Mouse (Mus musculus) hindbrain, embryonic 13.5 days (tissue): ENCODE results near the gene Ywhah. TPM values are rescaled to one million over a fixed set of nuclear protein-coding genes. Genes with fewer than 3 reads are reported as not detected.
"Not testable (repeated sequence)": the region's sequence is repeated elsewhere in the genome, so short reads cannot be mapped to it uniquely, and the experiment has no call there.

Source experiments
- ATAC-seq: fragments of 200-750 bp; cut with Nextera tagmentation; 2 replicates; pipeline ENCODE4 v1.8.0; 2017; ENCODE audit warnings: moderate TSS enrichment; ENCODE audit not compliant: low FRiP score
- H3K27ac ChIP-seq: fragments of 300-500 bp; sonication (generic); 2 replicates; pipeline ENCODE4 v1.5.1; 2015; ENCODE audit warnings: inconsistent platforms, mild to moderate bottlenecking, moderate library complexity
- H3K27me3 ChIP-seq: fragments of 300-500 bp; sonication (generic); 2 replicates; pipeline ENCODE4 v1.6.1; 2015; ENCODE audit warnings: mild to moderate bottlenecking, inconsistent platforms
- H3K36me3 ChIP-seq: fragments of 300-500 bp; sonication (generic); 2 replicates; pipeline ENCODE4 v1.6.1; 2015; ENCODE audit warnings: mild to moderate bottlenecking, inconsistent platforms
- H3K4me1 ChIP-seq: fragments of 300-500 bp; sonication (generic); replicated peaks from 2 replicates; pipeline ENCODE4 v1.6.1; 2015; ENCODE audit warnings: inconsistent platforms
- H3K4me2 ChIP-seq: fragments of 300-500 bp; sonication (generic); 2 replicates; pipeline ENCODE4 v1.6.1; 2015; ENCODE audit warnings: inconsistent platforms, mild to moderate bottlenecking, moderate library complexity
- H3K4me3 ChIP-seq: fragments of 300-500 bp; sonication (generic); 2 replicates; pipeline ENCODE4 v1.5.1; 2015; ENCODE audit warnings: mild to moderate bottlenecking, inconsistent platforms
- H3K9ac ChIP-seq: fragments of 300-500 bp; sonication (generic); 2 replicates; pipeline ENCODE4 v1.6.1; 2015; ENCODE audit warnings: mild to moderate bottlenecking, inconsistent platforms
- H3K9me3 ChIP-seq: fragments of 300-500 bp; sonication (generic); 2 replicates; pipeline ENCODE4 v1.6.1; 2016; ENCODE audit warnings: inconsistent platforms
- WGBS: fragments of 180-500 bp; shearing (Covaris S2); methylation state at CpG from one replicate; pipeline ENCODE4 v1.1.7; 2015; 5-methylcytosine and 5-hydroxymethylcytosine counted together
- polyA plus RNA-seq: library from polyadenylated mRNA; unstranded; fragments of >200 nt; fragmentation: Nextera tagmentation; extraction: Ambion mirVana; gene quantifications from 2 replicates; pipeline ENCODE4 v1.2.1, GENCODE M21; 2015

Ywhah gene
- polyA plus RNA-seq, 1 experiment from 2014 or later = 613 TPM

DNA sequence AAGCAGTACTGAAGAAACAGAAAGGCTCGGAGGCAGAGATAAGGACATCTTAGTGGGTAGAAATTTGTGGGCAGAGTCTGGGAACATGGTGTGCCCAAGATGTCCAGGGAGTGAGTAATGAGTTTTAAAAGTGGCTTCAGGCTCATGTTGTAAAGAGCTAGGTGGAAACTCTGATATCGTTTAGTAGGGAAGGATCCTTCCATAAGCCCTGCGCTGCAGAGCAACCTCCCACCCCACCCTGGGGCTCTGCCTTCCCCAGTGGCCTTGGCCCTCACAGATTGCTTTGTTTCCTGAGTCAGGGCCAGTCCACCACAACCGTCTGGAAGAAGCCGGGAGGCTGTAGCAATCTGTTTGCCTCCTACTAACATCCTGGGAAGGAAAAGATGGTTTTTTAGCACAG lies 3.0 kb upstream of the Ywhah start:
- Histone ChIP-seq H3K4me1 (peaks cover 38% of the 10 kb centered on the region), H3K9ac (no peak overlapping the region), H3K27me3 (no peaks in the 10 kb centered on the region), H3K27ac (no peak overlapping the region), H3K9me3 (no peaks in the 10 kb centered on the region), H3K4me2 (no peak overlapping the region), H3K36me3 (no peaks in the 10 kb centered on the region), H3K4me3 (no peak overlapping the region)
- ATAC-seq = no peak
- WGBS = 73% methylated on average over 5 of the region's 5 CpGs

GRCm38 (mm10) chr5:33018189-33018560 lies 441 bp upstream of the Ywhah start:
- Histone ChIP-seq H3K36me3 (no peaks in the 10 kb centered on the region; the same call in 1 of the 2 replicates), H3K4me3 (peak overlapping the region; percentile 83), H3K9me3 (no peaks in the 10 kb centered on the region), H3K27ac (peak overlapping the region; percentile 99), H3K27me3 (no peaks in the 10 kb centered on the region), H3K4me2 (peak overlapping the region; percentile 83), H3K4me1 (peaks cover 43% of the 10 kb centered on the region), H3K9ac (peak overlapping the region; percentile 90)
- peak; percentile 63; the same call in 1 of the 2 replicates for ATAC-seq
- 4% methylated on average over 15 of the region's 15 CpGs for WGBS

DNA sequence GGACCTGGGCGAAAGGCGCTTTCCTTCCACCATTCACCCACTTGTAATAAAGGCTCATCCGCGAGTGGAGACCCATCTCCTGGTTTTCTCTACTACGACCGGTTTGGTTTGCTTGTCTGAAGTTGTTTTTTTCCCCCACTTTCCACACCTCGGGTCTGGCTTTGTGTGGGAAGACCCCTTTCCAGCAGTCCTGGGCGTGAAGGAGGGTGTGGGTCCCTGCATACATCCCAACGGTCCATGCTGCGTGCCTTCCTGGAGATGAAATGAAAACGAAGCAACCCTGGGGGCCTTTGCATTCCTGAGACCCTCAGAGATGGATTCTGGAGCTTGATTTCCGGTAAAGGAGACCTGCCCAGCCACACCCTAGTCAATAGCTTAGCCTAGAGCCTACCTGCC lies 808 bp downstream of the Ywhah start:
- Histone ChIP-seq H3K4me1 (peaks cover 54% of the 10 kb centered on the region), H3K9me3 (no peaks in the 10 kb centered on the region), H3K4me2 (peak overlapping the region; percentile 90), H3K4me3 (peak overlapping the region; percentile 83), H3K9ac (peak overlapping the region; percentile 98), H3K36me3 (peaks cover 5% of the 10 kb centered on the region; the same call in 1 of the 2 replicates), H3K27me3 (no peaks in the 10 kb centered on the region), H3K27ac (peak overlapping the region; percentile 100)
- ATAC-seq = no peak
- WGBS = 0% methylated on average over 12 of the region's 12 CpGs

GRCm38 (mm10) chr5:33021622-33022021 lies 3.0 kb downstream of the Ywhah start:
- Histone ChIP-seq H3K36me3 (peaks cover 13% of the 10 kb centered on the region; the same call in 1 of the 2 replicates), H3K9me3 (no peaks in the 10 kb centered on the region), H3K27me3 (no peaks in the 10 kb centered on the region), H3K27ac (no peak overlapping the region), H3K4me1 (peaks cover 61% of the 10 kb centered on the region), H3K4me3 (no peak overlapping the region; the same call in 1 of the 2 replicates), H3K9ac (no peak overlapping the region), H3K4me2 (peak overlapping the region; percentile 37)
- 93% methylated on average over 2 of the region's 2 CpGs for WGBS
- ATAC-seq = no peak

GRCm38 (mm10) chr5:33023337-33023736 lies 4.7 kb downstream of the Ywhah start:
- WGBS = 97% methylated on average over 4 of the region's 4 CpGs
- H3K27ac ChIP-seq = no peak overlapping the region
- peaks cover 52% of the 10 kb centered on the region for H3K4me1 ChIP-seq
- H3K9ac ChIP-seq = no peak overlapping the region
- H3K4me2 ChIP-seq = no peak overlapping the region
- H3K9me3 ChIP-seq = no peaks in the 10 kb centered on the region
- ATAC-seq = no peak
- no peaks in the 10 kb centered on the region for H3K27me3 ChIP-seq
- H3K4me3 ChIP-seq = no peak overlapping the region
- H3K36me3 ChIP-seq = peaks cover 19% of the 10 kb centered on the region

- 89% methylated on average over 5 of the region's 5 CpGs for WGBS
- H3K4me2 ChIP-seq = no peak overlapping the region
- H3K27me3 ChIP-seq = no peaks in the 10 kb centered on the region
- H3K9me3 ChIP-seq = no peaks in the 10 kb centered on the region
- no peak for ATAC-seq
- peaks cover 28% of the 10 kb centered on the region for H3K36me3 ChIP-seq
- H3K4me3 ChIP-seq = no peak overlapping the region
- H3K4me1 ChIP-seq = peaks cover 62% of the 10 kb centered on the region
- no peak overlapping the region for H3K27ac ChIP-seq
- no peak overlapping the region for H3K9ac ChIP-seq
Measured at GRCm38 (mm10) chr5:33024474-33024873, 5.9 kb downstream of the Ywhah start.

DNA sequence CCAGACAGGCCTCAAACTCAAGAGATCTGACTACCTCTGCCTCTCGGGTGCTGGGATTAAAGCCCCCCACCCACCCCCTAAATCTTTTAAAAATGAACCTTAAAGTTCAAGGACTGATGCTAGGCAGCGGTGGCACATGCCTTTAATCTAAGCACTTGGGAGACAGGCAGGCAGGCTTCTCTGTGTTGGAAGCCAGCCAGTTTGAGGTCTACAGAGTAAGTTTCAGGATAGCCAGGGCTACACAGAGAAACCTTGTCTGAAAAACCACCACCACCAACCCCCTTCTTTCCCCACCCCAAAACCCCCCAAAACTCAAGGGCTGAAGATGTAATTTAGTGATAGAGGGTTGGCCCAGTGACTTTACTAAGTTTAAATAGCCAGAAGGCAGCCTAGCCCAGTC lies 10.0 kb downstream of the Ywhah start:
- H3K36me3 ChIP-seq = peaks cover 28% of the 10 kb centered on the region
- peaks cover 50% of the 10 kb centered on the region for H3K4me1 ChIP-seq
- H3K27me3 ChIP-seq = no peaks in the 10 kb centered on the region
- ATAC-seq = no peak
- no peak overlapping the region for H3K27ac ChIP-seq
- 71% methylated on average over 2 of the region's 2 CpGs for WGBS
- no peak overlapping the region for H3K4me2 ChIP-seq
- no peaks in the 10 kb centered on the region for H3K9me3 ChIP-seq
- H3K9ac ChIP-seq = no peak overlapping the region
- H3K4me3 ChIP-seq = no peak overlapping the region

- H3K4me3 ChIP-seq = no peak overlapping the region
- H3K27me3 ChIP-seq = no peaks in the 10 kb centered on the region
- peaks cover 36% of the 10 kb centered on the region for H3K4me1 ChIP-seq
- 47% methylated on average over 4 of the region's 4 CpGs for WGBS
- no peak overlapping the region for H3K9ac ChIP-seq
- no peaks in the 10 kb centered on the region for H3K9me3 ChIP-seq
- H3K36me3 ChIP-seq = peaks cover 14% of the 10 kb centered on the region
- no peak overlapping the region; the same call in 1 of the 2 replicates for H3K4me2 ChIP-seq
- ATAC-seq = peak; percentile 73
- H3K27ac ChIP-seq = peak overlapping the region; percentile 73
Measured at GRCm38 (mm10) chr5:33030425-33031175, 12.0 kb downstream of the Ywhah start.

DNA sequence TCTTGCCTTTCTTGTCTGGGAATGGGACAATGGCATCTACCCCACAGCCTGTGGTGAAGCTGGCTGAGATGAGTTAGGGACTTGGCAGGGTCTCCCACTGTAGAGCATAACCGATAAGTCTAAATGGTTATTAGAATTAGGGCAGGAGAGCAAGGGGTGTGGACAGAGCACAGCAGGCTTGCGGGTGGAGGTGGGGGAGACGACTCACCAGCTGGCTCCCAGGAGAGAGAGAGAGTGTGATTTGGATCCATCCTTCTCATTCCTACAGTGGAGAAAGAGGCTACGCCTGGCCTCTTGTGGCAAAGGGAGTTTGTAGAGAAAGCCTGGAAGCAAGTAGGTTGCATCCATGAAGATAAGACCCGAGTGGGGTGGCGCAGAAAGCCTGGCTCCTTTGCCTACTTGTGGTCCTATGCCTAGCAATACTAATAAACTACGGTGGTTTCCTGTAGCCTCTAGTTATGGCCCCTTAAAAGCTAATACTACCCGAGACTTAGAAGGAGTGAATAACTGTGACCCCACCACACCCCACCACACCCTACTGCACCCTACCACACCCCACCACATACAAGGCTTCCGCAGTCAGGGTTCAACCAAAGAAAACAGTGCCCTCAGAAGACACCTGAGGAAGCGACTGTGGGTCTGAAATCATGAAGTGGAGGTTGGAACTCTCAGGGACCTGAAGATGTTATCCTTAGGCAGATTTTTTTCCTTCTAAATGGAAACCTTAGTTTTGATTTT lies 13.6 kb downstream of the Ywhah start:
- Histone ChIP-seq H3K27ac (0 out of 2 replicates have a peak overlapping the region, but pooled peaks have one; percentile 73), H3K4me2 (no peak overlapping the region), H3K9me3 (no peaks in the 10 kb centered on the region), H3K4me3 (no peak overlapping the region), H3K27me3 (no peaks in the 10 kb centered on the region), H3K36me3 (peaks cover 14% of the 10 kb centered on the region), H3K4me1 (peaks cover 36% of the 10 kb centered on the region), H3K9ac (no peak overlapping the region)
- 88% methylated on average over 10 of the region's 10 CpGs for WGBS
- no peak for ATAC-seq

GRCm38 (mm10) chr5:33033121-33033520 lies 14.5 kb downstream of the Ywhah start:
- H3K4me3 ChIP-seq = no peak overlapping the region
- no peak overlapping the region for H3K4me2 ChIP-seq
- under 1% methylated on average over 4 of the region's 4 CpGs for WGBS
- no peaks in the 10 kb centered on the region for H3K27me3 ChIP-seq
- H3K27ac ChIP-seq = no peak overlapping the region
- H3K9me3 ChIP-seq = no peaks in the 10 kb centered on the region
- peaks cover 36% of the 10 kb centered on the region for H3K4me1 ChIP-seq
- no peak overlapping the region for H3K9ac ChIP-seq
- H3K36me3 ChIP-seq = peaks cover 10% of the 10 kb centered on the region
- ATAC-seq = peak; percentile 57

DNA sequence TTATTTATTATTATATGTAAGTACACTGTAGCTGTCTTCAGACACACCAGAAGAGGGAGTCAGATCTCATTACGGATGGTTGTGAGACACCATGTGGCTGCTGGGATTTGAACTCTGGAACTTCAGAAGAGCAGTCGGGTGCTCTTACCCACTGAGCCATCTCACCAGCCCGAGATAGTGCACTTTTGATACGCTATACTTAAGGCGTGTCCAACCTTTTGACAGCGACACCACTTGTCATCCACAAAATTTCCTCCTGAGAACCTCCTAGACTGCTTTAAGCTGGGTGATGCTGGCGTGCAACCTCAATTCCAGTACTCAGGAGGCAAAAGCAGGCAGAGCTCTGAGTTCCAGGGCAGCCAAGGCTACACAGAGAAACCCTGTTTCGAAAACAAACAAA lies 15.0 kb downstream of the Ywhah start:
- not testable (repeated sequence) for H3K4me3 ChIP-seq, H3K9ac ChIP-seq, H3K27ac ChIP-seq, H3K4me2 ChIP-seq, ATAC-seq, H3K9me3 ChIP-seq, H3K36me3 ChIP-seq, H3K27me3 ChIP-seq
- WGBS = 50% methylated on average over 8 of the region's 8 CpGs
- H3K4me1 ChIP-seq = peaks cover 34% of the 10 kb centered on the region

GRCm38 (mm10) chr5:33034100-33034499 lies 15.5 kb downstream of the Ywhah start:
- ATAC-seq = no peak
- no peak overlapping the region for H3K9ac ChIP-seq
- WGBS = 18% methylated on average over 7 of the region's 7 CpGs

More at GRCm38 (mm10) chr5:33034100-33034499, 15.5 kb downstream of the Ywhah start:
- H3K27ac ChIP-seq = no peak overlapping the region
- no peak overlapping the region for H3K4me3 ChIP-seq
- H3K4me1 ChIP-seq = peaks cover 30% of the 10 kb centered on the region
- H3K4me2 ChIP-seq = no peak overlapping the region
- no peaks in the 10 kb centered on the region for H3K27me3 ChIP-seq
- peaks cover 1% of the 10 kb centered on the region; the same call in 1 of the 2 replicates for H3K36me3 ChIP-seq
- H3K9me3 ChIP-seq = no peaks in the 10 kb centered on the region
